Mouse (Mus musculus): ENCODE measurements around the gene Qrfp.

GRCm38 (mm10) chr2:31847908-31848307 is 37.5 kb upstream of the Qrfp start:
- TF ChIP-seq CTCF (IDR thresholded peaks at IDR 0.05; ENCODE audit: low read depth): peak; percentile 75
- TF ChIP-seq EP300 (IDR thresholded peaks at IDR 0.05; ENCODE audit: low read depth): no peak

Data from liver, embryonic 14.5 days (tissue).